Mouse (Mus musculus) myocyte (in vitro differentiated cells): ENCODE results near the gene Wdtc1.

Source experiments
- CEBPB ChIP-seq: IDR thresholded peaks from 2 replicates; pipeline ENCODE4 v1.6.1; 2011; ENCODE audit warnings: mild to moderate bottlenecking, moderate library complexity; ENCODE audit not compliant: poor library complexity, insufficient read depth, severe bottlenecking
- E2F4 ChIP-seq: IDR thresholded peaks from one replicate; pipeline ENCODE4 v1.6.1; 2011; ENCODE audit warnings: mild to moderate bottlenecking, control low read depth, moderate library complexity; ENCODE audit not compliant: insufficient read depth
- MAX ChIP-seq: IDR thresholded peaks from one replicate; pipeline ENCODE4 v1.6.1; 2011; ENCODE audit warnings: low read depth, mild to moderate bottlenecking, control low read depth
- MYOG ChIP-seq, 3 experiments: IDR thresholded peaks; one replicate each; pipeline ENCODE4 v1.6.1; 2011; ENCODE audit warnings: control low read depth in 2 of 3, low read depth in 2 of 3, mild to moderate bottlenecking in 2 of 3; ENCODE audit not compliant: insufficient read length in 2 of 3, control insufficient read depth in 1 of 3, insufficient read depth in 1 of 3
- POLR2A ChIP-seq: IDR thresholded peaks from one replicate; pipeline ENCODE4 v1.6.1; 2011; ENCODE audit warnings: low read depth, mild to moderate bottlenecking, control low read depth, moderate library complexity; ENCODE audit not compliant: insufficient read length
- POLR2AphosphoS2 ChIP-seq: IDR thresholded peaks from one replicate; pipeline ENCODE4 v1.6.1; 2011; ENCODE audit warnings: low read depth, control low read depth; ENCODE audit not compliant: insufficient read length
- REST ChIP-seq: IDR thresholded peaks from one replicate; pipeline ENCODE4 v1.6.1; 2011; ENCODE audit warnings: mild to moderate bottlenecking, control low read depth, moderate library complexity; ENCODE audit not compliant: insufficient read depth, insufficient read length
- TCF12 ChIP-seq: IDR thresholded peaks from one replicate; pipeline ENCODE4 v1.6.1; 2011; ENCODE audit warnings: mild to moderate bottlenecking, control low read depth; ENCODE audit not compliant: poor library complexity, insufficient read depth, severe bottlenecking
- TCF3 ChIP-seq: IDR thresholded peaks from one replicate; pipeline ENCODE4 v1.6.1; 2011; ENCODE audit warnings: low read depth, control low read depth; ENCODE audit not compliant: insufficient read length
- USF1 ChIP-seq: IDR thresholded peaks from one replicate; pipeline ENCODE4 v1.6.1; 2011; ENCODE audit warnings: low read depth, mild to moderate bottlenecking, control low read depth, moderate library complexity

- TF ChIP-seq POLR2A (no peak), USF1 (no peak), MYOG (IDR thresholded peaks at IDR 0.05; ENCODE audit: control insufficient read depth in 1 of 3, insufficient read depth in 1 of 3, insufficient read length in 2 of 3, low read depth in 2 of 3) (no peak), TCF3 (no peak), MAX (no peak), E2F4 (no peak), CEBPB (no peak), POLR2AphosphoS2 (no peak), TCF12 (no peak), REST (no peak)
These were observed 27.9 kb upstream of the Wdtc1 start for GRCm38 (mm10) chr4:133381141-133381540.
